Mouse (Mus musculus): ENCODE measurements around the gene Mtor.

- TF ChIP-seq EP300 (IDR thresholded peaks at IDR 0.05; ENCODE audit: low read depth) (no peak), CTCF (IDR thresholded peaks at IDR 0.05; ENCODE audit: low read depth) (no peak)
Observed at GRCm38 (mm10) chr4:148586648-148587047, 138.2 kb downstream of the Mtor start.
